Mouse (Mus musculus) stomach, postnatal 0 days (tissue): ENCODE data around the gene Limd2. TPM values are rescaled to one million over a fixed set of nuclear protein-coding genes. Genes with fewer than 3 reads are reported as not detected.

Source experiments
- ATAC-seq: fragments of 200-750 bp; cut with Nextera tagmentation; 2 replicates; pipeline ENCODE4 v1.8.0; 2017; ENCODE audit not compliant: low FRiP score, low TSS enrichment
- DNase-seq: peaks from one replicate; pipeline ENCODE4 v3.0.0-alpha.2; 2016; ENCODE audit warnings: low spot score
- H3K27ac ChIP-seq: fragments of 300-500 bp; sonication (generic); replicated peaks from 2 replicates; pipeline ENCODE4 v1.5.1; 2014; ENCODE audit warnings: mild to moderate bottlenecking, control low read depth
- H3K27me3 ChIP-seq: fragments of 300-500 bp; sonication (generic); 2 replicates; pipeline ENCODE4 v1.6.1; 2014; ENCODE audit warnings: low read length; ENCODE audit not compliant: control insufficient read depth, insufficient read depth
- H3K36me3 ChIP-seq: fragments of 300-500 bp; sonication (generic); 2 replicates; pipeline ENCODE4 v1.6.1; 2014; ENCODE audit warnings: low read length, mixed read lengths; ENCODE audit not compliant: control insufficient read depth, insufficient read depth
- H3K4me1 ChIP-seq: fragments of 300-500 bp; sonication (generic); replicated peaks from 2 replicates; pipeline ENCODE4 v1.6.1; 2014; ENCODE audit warnings: antibody characterized with exemption; ENCODE audit not compliant: control insufficient read depth, insufficient read depth
- H3K4me2 ChIP-seq: fragments of 300-500 bp; sonication (generic); replicated peaks from 2 replicates; pipeline ENCODE4 v1.6.1; 2014; ENCODE audit warnings: low read depth, mild to moderate bottlenecking, control low read depth, moderate library complexity
- H3K4me3 ChIP-seq: fragments of 300-500 bp; sonication (generic); 2 replicates; pipeline ENCODE4 v1.5.1; 2014; ENCODE audit warnings: low read depth, low read length, control low read depth
- H3K9ac ChIP-seq: fragments of 300-500 bp; sonication (generic); 2 replicates; pipeline ENCODE4 v1.6.1; 2014; ENCODE audit warnings: mild to moderate bottlenecking, low read length, control low read depth, mixed read lengths
- H3K9me3 ChIP-seq: fragments of 300-500 bp; sonication (generic); 2 replicates; pipeline ENCODE4 v1.6.1; 2016; ENCODE audit warnings: low read length; ENCODE audit not compliant: control insufficient read depth
- CTCF ChIP-seq: IDR thresholded peaks from 2 replicates; pipeline ENCODE4 v1.5.1; 2016; ENCODE audit warnings: antibody characterized with exemption, low read depth, mild to moderate bottlenecking, moderate library complexity
- EP300 ChIP-seq: optimal IDR thresholded peaks from 2 replicates; pipeline ENCODE3; 2016; ENCODE audit warnings: antibody characterized with exemption
- WGBS: fragments of 180-500 bp; shearing (Covaris S2); extraction: QIAGEN DNeasy Blood & Tissue Kit; methylation state at CpG from one replicate; pipeline ENCODE4 v1.1.7; 2014; 5-methylcytosine and 5-hydroxymethylcytosine counted together
- polyA plus RNA-seq: library from polyadenylated mRNA; unstranded; fragments of >200 nt; fragmentation: Nextera tagmentation; extraction: Ambion mirVana; gene quantifications from 2 replicates; pipeline ENCODE4 v1.2.1, GENCODE M21; 2015

Limd2 gene
- polyA plus RNA-seq, 1 experiment from 2014 or later, result 45.3 TPM

- no peaks in the 10 kb centered on the region for H3K36me3 ChIP-seq
- peak overlapping the region; percentile 79 for H3K9ac ChIP-seq
- DNase-seq, result no peak
- H3K4me3 ChIP-seq, result peak overlapping the region; percentile 65
- no peaks in the 10 kb centered on the region for H3K9me3 ChIP-seq
- no peaks in the 10 kb centered on the region for H3K27me3 ChIP-seq
- peak overlapping the region; percentile 88 for H3K27ac ChIP-seq
- WGBS, result 6% methylated on average over 19 of the region's 19 CpGs
- peak; percentile 48 for ATAC-seq
- TF ChIP-seq CTCF (0 out of 2 replicates have a peak, but pooled peaks have one; percentile 23), EP300 (no peak)
- H3K4me2 ChIP-seq, result peak overlapping the region; percentile 86
- H3K4me1 ChIP-seq, result no peaks in the 10 kb centered on the region; the same call in 1 of the 2 replicates
These were observed 32.2 kb upstream of the Limd2 start for GRCm38 (mm10) chr11:106192657-106193370.

GRCm38 (mm10) chr11:106192241-106192640, 31.6 kb upstream of the Limd2 start:
- Histone ChIP-seq H3K27me3 (no peaks in the 10 kb centered on the region), H3K4me3 (peak overlapping the region; percentile 65; the same call in 1 of the 2 replicates), H3K4me1 (no peaks in the 10 kb centered on the region; the same call in 1 of the 2 replicates), H3K27ac (no peak overlapping the region), H3K4me2 (peak overlapping the region; percentile 86), H3K36me3 (no peaks in the 10 kb centered on the region), H3K9ac (no peak overlapping the region), H3K9me3 (no peaks in the 10 kb centered on the region)
- WGBS, result 77% methylated on average over 5 of the region's 5 CpGs
- DNase-seq (no peak), ATAC-seq (no peak)
- TF ChIP-seq CTCF (no peak), EP300 (no peak)

- no peak overlapping the region for H3K9ac ChIP-seq
- WGBS, result 86% methylated on average over 3 of the region's 3 CpGs
- H3K27me3 ChIP-seq, result no peaks in the 10 kb centered on the region
- TF ChIP-seq EP300, result no peak
- TF ChIP-seq CTCF, result no peak
- no peaks in the 10 kb centered on the region for H3K9me3 ChIP-seq
- no peak for ATAC-seq
- H3K4me2 ChIP-seq, result no peak overlapping the region
- no peak overlapping the region for H3K4me3 ChIP-seq
- H3K27ac ChIP-seq, result no peak overlapping the region
- H3K4me1 ChIP-seq, result no peaks in the 10 kb centered on the region; the same call in 1 of the 2 replicates
- no peak for DNase-seq
- no peaks in the 10 kb centered on the region for H3K36me3 ChIP-seq
These were observed 31.1 kb upstream of the Limd2 start for GRCm38 (mm10) chr11:106191716-106192115.

- Histone ChIP-seq H3K27me3 (no peaks in the 10 kb centered on the region), H3K9me3 (no peaks in the 10 kb centered on the region), H3K4me1 (no peaks in the 10 kb centered on the region), H3K9ac (no peak overlapping the region), H3K4me2 (no peak overlapping the region), H3K4me3 (no peak overlapping the region), H3K36me3 (peaks cover 6% of the 10 kb centered on the region; the same call in 1 of the 2 replicates), H3K27ac (no peak overlapping the region)
- TF ChIP-seq CTCF (no peak), EP300 (no peak)
- DNase-seq, result no peak
- ATAC-seq, result no peak
- WGBS, result 93% methylated on average over 4 of the region's 4 CpGs
These were observed 26.7 kb upstream of the Limd2 start for GRCm38 (mm10) chr11:106187326-106187725.

- H3K4me2 ChIP-seq, result no peak overlapping the region
- no peaks in the 10 kb centered on the region for H3K4me1 ChIP-seq
- TF ChIP-seq EP300 (no peak), CTCF (no peak)
- DNase-seq (no peak), ATAC-seq (no peak)
- H3K36me3 ChIP-seq, result 0 out of 2 replicates have a peak, but pooled peaks cover 3% of the 10 kb centered on the region
- H3K9me3 ChIP-seq, result no peaks in the 10 kb centered on the region
- H3K27ac ChIP-seq, result no peak overlapping the region
- H3K9ac ChIP-seq, result no peak overlapping the region
- no peaks in the 10 kb centered on the region for H3K27me3 ChIP-seq
- 79% methylated on average over 2 of the region's 2 CpGs for WGBS
- no peak overlapping the region for H3K4me3 ChIP-seq
These were observed 19.8 kb upstream of the Limd2 start for GRCm38 (mm10) chr11:106180449-106180801.

- ATAC-seq (peak; percentile 69; the same call in 1 of the 2 replicates), DNase-seq (no peak)
- Histone ChIP-seq H3K36me3 (0 out of 2 replicates have a peak, but pooled peaks cover 3% of the 10 kb centered on the region), H3K27me3 (no peaks in the 10 kb centered on the region), H3K4me2 (no peak overlapping the region), H3K27ac (no peak overlapping the region), H3K4me1 (no peaks in the 10 kb centered on the region), H3K9me3 (no peaks in the 10 kb centered on the region), H3K4me3 (no peak overlapping the region), H3K9ac (no peak overlapping the region)
- TF ChIP-seq EP300, result no peak
- no peak for TF ChIP-seq CTCF
- WGBS, result 58% methylated on average over 7 of the region's 7 CpGs
These were observed 19.2 kb upstream of the Limd2 start for GRCm38 (mm10) chr11:106179711-106180448.
